Mouse (Mus musculus): ENCODE data around the gene 2310034G01Rik. TPM values are rescaled to one million over a fixed set of nuclear protein-coding genes. Genes with fewer than 3 reads are reported as not detected.

Gene 2310034G01Rik
- polyA plus RNA-seq, 2 experiments from 2014 or later: not detected

DNA sequence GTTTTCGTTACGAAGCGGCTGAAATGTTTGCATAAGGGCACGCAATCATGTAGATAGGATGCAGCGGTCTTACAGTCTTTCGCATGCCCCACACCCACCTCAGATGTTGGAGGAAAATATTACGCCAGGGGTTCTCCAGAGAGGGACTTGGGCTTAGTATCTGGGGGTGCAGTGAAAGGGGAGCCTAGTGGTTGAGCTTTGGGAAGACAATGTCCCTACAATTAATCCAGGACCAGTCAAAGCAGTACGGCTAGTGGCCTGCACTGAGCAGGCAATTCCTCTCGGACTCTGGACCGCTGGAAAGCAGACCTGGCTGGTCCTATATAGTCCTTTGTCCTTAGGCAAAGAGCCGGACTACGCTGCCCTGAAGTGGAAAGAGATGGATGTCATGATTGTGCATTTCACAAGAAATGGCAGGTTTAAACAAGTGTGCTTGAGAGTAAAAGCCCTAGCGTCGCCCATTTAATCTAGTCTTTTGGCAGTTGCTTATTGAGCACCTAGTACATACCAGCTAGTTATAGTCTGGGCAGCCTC is 22.5 kb downstream of the 2310034G01Rik start:
- ATAC-seq: no peak

DNA sequence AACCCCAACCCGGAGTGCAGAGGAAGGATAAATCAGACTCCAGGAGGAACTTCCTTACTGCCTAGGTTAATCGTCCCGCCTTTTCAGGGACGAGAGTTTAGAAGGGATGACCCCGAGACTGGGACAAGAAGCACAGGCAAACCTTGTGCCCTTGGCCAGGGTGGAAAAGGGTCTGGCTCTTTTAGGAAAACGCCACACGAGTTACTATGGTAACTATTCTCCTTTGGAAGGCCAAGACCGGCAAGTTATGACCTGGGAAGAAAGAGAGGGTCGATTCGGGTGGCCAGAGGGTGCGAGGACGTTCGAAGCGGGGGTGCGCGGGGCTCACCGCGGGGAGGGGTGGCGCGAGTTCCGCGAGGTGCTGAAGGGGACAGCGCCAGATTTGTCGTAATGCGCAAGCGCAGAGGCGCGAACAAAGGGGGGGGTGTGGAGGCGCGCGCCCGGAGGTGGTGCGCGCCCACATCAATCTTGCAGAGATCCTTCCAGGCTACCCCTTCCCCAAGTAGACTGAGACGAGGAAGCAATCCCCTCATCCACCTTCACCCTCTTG is 23.3 kb downstream of the 2310034G01Rik start, which contains the start of gene Psd:
Psd (minus strand) TSS at position 401 of the 550 bp plus-strand sequence.
- no peak for ATAC-seq

- no peak for ATAC-seq
These were observed 23.9 kb downstream of the 2310034G01Rik start for GRCm38 (mm10) chr19:46326019-46326755.

DNA sequence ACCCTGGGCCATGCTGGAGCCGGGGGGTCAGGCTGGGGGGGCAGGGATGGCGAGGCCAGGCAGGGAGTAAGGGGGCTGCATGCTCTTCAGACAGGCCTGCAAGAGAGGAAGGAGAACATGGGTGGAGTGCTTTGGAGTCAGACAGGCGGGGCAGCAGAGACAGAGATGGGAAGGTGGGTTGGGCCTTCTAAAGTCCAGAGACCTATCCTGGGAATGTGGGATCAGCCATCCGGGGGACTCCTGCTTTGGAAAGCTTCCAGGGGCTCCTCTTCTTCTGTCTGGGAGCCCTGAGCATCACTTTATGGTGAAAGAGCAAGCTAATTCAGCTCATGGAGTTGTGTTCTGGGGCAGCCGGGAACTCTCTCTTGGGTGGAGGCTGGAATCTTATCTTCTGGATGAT is 25.2 kb downstream of the 2310034G01Rik start:
- no peak for ATAC-seq

DNA sequence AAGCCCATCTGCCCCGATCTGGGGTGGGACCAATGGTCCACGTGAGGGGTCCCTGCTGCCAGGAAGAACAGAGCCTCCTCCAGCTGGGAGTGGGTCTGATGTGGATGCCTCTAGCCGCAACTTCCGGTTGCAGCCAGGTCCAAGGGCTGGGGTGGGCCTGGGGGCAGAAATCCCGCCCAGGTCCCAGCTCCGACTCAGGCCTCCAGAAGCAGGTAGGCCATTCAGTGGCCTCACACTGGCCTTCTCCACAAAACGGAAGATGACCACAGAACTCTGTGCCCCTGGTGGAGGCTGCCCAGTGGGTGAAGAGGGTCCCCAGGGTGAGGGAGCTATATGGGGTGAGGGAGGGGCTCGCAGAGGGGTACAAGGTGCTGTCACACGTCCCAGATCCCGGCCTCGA is 25.7 kb downstream of the 2310034G01Rik start:
- no peak for ATAC-seq

GRCm38 (mm10) chr19:46323716-46324115 is 26.4 kb downstream of the 2310034G01Rik start:
- no peak for ATAC-seq

DNA sequence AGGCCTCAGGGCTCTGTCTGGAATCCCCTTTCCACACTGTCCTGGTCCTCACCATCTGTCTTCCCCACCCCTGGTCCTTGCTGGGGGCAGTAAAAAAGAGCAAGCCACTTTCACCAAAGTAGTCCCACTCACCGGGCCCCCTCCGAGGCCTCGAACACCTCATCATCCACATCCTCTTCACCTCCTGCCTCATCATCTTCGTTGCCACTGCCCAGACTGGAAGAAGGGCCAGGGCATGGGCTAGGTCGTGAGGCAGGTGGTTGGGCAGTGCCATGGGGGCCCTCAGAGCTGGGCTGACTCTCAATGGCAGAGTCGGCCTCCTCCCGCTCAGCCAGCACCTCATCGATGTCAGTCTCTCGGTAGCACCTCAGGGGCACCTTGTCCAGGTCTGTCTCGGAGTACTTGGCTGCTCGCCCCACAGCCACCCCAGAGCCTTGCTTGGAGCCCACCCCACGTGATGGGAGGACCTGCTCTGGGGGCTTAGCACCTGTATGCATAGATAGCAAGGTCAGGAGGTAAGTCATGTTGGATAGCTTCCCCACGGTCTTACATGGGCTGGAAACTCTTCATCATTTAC is 27.0 kb downstream of the 2310034G01Rik start:
- ATAC-seq: no peak

DNA sequence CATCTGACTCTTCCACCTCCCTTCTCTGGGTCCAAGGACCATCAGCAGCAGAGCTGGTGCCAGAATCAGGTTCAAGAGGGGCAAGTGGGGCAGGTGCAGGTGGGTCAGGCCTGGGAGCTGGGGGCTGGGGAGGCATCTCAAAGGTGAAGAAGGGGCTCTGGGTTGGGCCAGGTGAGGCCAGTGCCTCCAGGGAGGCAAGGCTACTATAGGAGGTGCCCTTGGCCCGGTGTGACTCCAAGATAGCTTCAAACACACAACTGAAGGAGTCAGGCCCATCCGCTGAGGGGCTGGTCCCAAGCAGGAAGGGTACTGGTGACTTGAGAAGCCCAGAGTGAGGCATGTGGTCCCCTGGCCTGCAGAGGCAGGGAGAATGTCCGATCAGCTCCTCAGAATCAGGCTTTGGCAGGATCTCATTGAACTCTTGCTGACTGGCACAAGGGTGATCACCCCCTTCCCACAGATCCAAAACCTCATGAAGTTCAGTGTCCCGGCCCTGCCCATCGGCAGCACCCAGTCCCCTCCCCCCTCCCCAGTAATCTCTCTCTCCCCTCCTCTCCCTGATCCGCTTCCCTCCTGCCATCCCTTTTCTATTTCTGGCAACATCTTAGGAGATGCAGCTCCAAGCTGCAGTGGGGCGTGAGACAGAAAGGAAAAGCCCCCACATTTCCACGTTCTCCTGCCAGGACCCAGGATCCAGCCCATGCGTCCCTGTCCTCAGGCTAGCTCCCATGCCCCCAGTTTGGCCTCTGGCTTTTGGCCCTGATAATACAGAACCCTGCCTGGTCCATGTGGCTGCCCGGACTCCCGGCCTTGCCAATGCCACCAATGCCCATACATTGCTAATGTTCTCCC is 27.7 kb downstream of the 2310034G01Rik start:
- ATAC-seq: no peak

DNA sequence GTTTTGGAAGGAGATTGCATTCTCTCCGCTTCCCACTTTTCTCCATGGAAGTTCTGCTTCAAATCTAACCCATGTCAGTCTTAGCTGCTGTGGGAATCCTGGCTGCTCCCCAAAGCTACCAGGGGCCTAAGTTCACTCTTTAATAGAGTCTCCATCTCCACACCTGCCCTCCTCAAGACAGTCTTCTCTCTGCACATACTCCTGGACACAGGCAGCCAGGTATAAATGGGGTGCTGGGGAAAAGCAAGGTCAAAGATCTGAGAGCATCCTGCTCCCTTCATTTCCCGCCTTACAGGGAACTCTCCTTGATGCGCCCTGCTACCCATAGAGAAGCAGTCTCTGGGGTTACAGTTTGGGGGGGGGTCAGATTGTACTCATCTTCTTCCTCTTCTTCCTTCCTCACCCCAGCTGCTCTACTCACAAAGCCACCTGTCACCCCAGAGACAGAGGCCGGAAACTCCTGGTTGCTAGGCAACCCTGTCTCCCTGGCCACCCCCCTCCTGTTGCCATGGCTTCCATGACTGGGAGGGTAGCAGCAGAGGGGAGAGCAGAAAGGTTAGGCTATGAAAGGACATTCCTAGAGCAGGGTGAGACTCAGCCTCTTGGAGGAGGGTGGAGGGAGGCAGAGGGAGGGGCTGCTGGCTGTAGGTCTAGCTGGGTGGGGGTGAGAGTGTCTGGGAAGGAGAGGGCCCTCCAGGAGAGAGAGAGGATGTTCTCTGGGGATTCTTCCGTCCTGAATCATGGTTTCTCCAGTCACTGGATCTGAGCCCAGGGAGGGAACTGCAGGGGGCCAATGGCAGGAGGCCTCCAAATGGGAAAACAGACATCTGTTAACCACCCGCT is 28.8 kb downstream of the 2310034G01Rik start:
- peak; percentile 69 for ATAC-seq

- no peak for ATAC-seq
These were observed 29.9 kb downstream of the 2310034G01Rik start for GRCm38 (mm10) chr19:46320076-46320785.

DNA sequence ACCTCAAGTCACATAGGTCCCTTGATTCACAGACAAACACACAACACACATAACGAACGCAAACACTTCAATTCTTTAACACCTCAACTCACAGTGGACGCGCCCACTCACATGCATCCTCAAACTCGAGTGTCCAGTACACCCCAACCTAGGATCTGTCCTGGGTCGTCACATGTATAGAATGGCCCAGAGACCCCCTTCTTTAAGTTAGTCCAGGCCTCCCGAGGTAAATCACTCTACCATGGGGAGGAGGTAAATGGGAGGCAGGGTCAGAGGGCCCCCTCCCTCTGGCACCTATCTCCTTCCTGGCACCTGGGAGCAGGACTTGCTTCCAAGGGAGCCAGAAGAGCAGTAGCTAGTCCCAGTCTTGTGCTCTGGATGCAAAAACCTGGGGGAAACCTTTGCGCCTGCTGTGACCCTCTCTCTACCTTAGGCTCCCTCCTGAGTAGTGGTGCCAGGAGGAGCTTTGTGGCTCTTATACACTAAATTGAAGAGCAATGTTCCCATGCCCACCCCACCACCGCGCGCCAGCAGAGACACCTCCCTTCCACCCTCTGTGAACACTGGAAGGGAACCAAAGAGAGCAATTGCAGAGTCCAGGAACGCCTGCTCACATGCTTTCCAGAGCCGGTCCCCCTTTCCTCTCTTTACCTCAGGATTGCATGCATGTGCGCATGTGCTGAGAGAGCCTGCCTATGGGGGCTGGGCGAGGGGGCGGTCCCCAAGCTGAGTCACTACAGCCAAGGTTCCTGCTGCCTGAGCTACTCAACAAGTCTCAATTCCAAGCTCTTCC is 31.3 kb downstream of the 2310034G01Rik start:
- no peak for ATAC-seq

- no peak for ATAC-seq
These were observed 32.1 kb downstream of the 2310034G01Rik start for GRCm38 (mm10) chr19:46318031-46318471.

DNA sequence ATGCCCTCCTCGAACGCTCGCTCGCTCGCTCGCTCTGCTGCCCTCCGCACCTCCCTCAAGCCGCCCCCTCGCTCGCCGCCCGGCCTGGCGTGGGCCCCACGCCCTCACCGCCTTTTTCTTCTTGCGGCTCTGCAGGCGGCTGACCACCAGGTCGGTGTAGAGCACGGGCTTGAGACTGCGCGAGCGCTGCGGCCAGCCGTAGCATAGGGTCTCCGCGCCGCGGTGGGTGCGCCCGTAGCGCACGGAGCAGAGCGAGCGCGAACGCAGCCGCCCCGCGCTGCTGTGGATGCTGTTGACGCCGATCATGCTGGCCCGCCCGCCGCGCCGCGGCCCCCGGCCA is 32.6 kb downstream of the 2310034G01Rik start:
- no peak for ATAC-seq

GRCm38 (mm10) chr19:46316846-46317545 is 33.1 kb downstream of the 2310034G01Rik start:
- peak; percentile 39 for ATAC-seq

DNA sequence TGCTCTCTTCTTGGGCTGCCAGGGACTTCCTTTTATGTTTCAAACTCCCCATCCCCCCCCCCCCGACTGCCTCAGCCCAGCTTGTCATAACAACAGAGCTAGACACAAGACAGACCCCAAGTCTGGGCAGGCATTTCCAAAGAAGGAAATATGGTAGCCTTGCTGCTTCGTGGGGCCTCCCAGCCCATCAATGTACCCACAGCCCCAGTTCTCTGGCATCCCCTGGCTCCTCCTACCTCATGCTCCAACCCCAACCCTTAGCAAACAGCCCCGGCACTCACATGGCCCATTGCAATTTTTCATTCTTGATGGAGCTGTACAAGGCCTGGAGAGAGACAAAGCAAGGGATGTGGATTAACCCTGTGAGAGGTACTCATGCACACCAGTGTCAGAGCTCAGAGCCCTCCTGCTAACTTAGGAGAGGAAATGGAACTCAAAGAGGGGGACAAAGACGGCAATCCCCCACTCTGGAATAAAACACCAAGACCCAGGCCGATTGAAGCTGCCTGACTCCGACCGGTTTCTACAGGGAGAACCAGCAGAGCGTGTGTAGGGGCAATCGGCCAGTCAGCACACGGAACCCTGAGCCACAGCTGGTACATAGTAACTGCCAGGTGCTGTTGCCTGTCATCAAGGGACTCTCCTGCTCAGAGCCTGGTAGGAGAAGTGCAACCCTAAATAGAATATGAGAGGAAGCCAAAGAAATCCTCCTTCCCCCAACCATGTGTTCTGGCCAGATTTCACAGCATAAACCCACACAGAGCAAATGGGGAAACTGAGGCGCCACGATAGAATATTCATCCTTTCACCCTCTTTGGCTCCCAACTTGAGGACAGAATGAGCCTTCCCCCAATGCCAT is 34.1 kb downstream of the 2310034G01Rik start:
- ATAC-seq: peak; percentile 13

DNA sequence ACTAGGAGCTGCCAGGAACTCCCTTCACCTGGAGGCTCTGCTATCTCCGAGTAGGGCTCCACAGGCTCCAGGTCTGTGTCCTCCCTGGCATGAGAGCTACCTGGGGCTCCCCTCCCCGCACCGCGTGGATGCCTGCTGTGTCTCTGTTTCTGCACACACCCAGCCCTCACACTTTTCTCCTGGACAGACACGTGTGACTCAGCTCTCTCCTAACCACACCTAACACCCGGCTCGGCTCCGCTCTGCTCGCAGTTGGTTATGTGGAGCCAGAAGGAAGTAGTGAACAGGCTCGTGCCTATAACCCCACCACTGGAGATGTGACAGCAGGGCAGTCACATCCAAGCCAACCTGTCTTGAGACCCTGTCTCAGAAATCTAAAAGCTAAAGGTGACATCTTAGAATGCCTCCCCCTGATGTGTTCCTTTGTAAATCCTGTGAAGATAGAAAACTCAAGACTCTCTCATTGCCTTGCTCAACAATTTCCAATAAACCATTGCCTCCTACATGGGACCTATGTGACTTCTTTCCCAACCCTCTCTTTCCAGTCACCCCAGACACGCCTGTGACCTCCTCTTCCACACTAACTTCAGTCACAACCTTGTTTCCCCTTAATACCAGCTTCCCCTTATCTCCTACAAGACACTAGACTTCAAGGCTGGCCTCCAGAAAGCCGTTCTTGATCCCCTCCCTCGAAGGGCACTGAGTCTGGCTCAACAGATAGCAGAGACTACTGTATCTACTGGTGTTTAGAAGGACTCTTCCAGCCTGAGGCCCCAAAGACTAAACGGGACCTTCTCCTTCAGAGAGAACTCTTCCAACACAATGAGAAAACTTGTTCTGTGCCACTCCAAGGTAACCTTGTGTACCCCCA is 35.0 kb downstream of the 2310034G01Rik start:
- no peak for ATAC-seq

DNA sequence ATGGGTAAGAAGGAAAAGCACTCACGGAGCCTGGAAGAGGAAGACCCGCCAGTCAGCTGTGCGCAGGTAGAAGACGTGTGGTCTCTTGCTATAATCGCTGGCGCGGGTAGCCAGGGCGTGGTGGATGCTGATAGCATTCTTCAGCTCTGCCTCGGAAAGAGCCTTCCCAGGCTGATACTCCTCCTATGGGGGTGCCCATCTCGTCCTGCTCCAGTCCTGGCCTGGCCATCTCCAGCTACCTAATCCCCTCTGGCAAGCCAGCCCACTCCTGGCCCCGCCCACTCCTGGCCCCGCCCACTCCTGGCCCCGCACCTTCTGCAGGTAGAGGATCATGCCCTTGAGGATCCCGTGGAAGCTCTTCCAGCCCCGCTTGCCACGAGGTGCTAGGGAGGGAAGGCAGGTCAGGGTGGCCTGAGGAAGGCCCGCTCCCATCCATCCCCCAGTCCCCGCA is 35.9 kb downstream of the 2310034G01Rik start:
- ATAC-seq: peak; percentile 8

DNA sequence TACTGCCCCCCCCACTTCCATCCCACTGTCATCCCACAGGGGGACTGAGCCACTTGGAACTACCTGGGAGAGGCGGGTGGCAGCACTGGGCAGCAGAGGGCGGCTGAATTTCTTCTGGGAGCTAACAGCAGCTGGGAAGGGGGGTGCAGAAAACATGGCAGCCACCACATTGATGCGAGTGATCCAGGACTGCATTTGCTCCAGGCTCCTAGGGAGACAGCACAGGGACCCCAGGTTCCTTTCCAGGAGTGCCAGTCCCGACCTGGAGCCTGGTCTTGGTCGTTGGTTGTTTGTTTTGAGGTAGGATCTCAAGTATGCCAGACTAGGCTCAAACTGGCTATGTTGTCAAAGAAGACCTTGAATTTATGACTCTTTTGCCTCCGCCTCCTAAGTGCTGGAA is 36.5 kb downstream of the 2310034G01Rik start:
- ATAC-seq: no peak

Data from activated CD4-positive, CD25-positive, alpha-beta regulatory T cell, adult 4 months (primary cell).